Mouse (Mus musculus): ENCODE data around the gene Lrrc75a. TPM values are rescaled to one million over a fixed set of nuclear protein-coding genes. Genes with fewer than 3 reads are reported as not detected.

Gene Lrrc75a
- polyA plus RNA-seq, 1 experiment from 2014 or later, result 10.5 TPM

DNA sequence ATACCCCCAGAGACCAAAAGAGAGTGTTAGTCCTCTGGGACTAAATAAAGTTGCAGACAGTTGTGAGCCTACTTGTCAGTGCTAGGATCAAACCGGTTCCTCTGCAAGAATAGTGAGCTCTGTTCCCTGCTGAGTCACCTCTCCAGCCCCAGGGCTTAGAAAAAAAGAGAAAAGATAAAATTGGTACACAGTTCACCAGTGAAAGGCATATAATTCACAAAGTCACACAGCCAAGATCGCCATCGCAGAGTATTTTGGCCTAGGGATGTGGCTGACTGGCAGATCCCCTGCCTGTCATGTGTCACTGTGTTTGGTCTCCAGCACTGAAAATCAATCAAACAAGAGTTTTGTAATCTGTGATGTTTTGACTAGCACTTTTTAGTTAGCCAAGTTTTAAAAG, 80.0 kb downstream of the Lrrc75a start:
- Histone ChIP-seq H3K4me3 (ENCODE audit: low read depth, low read length) (no peak overlapping the region), H3K27ac (ENCODE audit: low read depth, low read length) (no peak overlapping the region), H3K9me3 (ENCODE audit: control insufficient read depth, low read length) (no peaks in the 10 kb centered on the region), H3K36me3 (ENCODE audit: control insufficient read depth, insufficient read depth, low read length) (no peaks in the 10 kb centered on the region), H3K4me1 (ENCODE audit: control insufficient read depth, insufficient read depth, low read length) (no peaks in the 10 kb centered on the region), H3K27me3 (ENCODE audit: control insufficient read depth, insufficient read depth, low read length) (no peaks in the 10 kb centered on the region), H3K9ac (replicated peaks; ENCODE audit: low read depth, low read length) (no peak overlapping the region), H3K4me2 (ENCODE audit: low read depth, low read length) (no peak overlapping the region)
- no peak for ATAC-seq (ENCODE audit: low read depth)
- 67% methylated on average over 3 of the region's 3 CpGs for WGBS

DNA sequence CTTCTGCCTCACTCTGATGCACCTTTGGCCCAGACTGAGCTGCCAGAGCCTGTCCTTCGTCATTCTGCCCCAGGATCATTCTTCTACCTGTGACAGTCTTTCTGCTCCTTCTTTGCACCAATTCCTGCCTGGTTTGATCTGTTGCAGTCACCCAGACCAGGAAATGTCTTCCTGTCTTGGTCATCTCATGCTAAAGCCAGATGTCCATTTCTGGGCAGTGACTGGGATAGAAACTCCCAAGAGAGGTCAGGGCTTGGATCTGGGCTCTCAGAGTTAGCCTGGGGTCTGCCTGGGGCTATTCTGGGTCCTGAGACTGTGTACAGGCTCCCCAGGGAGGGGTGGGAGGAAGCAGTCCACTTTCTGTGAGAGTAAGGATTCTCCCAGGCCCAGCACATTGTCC, 82.1 kb downstream of the Lrrc75a start:
- no peak overlapping the region for H3K9ac ChIP-seq (replicated peaks; ENCODE audit: low read depth, low read length)
- no peak for ATAC-seq (ENCODE audit: low read depth)
- no peak overlapping the region for H3K27ac ChIP-seq (ENCODE audit: low read depth, low read length)
- WGBS, result 83% methylated on average over 1 of the region's 1 CpGs
- no peaks in the 10 kb centered on the region for H3K9me3 ChIP-seq (ENCODE audit: control insufficient read depth, low read length)
- no peaks in the 10 kb centered on the region for H3K27me3 ChIP-seq (ENCODE audit: control insufficient read depth, insufficient read depth, low read length)
- H3K4me1 ChIP-seq (ENCODE audit: control insufficient read depth, insufficient read depth, low read length), result no peaks in the 10 kb centered on the region
- no peak overlapping the region for H3K4me3 ChIP-seq (ENCODE audit: low read depth, low read length)
- no peaks in the 10 kb centered on the region for H3K36me3 ChIP-seq (ENCODE audit: control insufficient read depth, insufficient read depth, low read length)
- H3K4me2 ChIP-seq (ENCODE audit: low read depth, low read length), result no peak overlapping the region

DNA sequence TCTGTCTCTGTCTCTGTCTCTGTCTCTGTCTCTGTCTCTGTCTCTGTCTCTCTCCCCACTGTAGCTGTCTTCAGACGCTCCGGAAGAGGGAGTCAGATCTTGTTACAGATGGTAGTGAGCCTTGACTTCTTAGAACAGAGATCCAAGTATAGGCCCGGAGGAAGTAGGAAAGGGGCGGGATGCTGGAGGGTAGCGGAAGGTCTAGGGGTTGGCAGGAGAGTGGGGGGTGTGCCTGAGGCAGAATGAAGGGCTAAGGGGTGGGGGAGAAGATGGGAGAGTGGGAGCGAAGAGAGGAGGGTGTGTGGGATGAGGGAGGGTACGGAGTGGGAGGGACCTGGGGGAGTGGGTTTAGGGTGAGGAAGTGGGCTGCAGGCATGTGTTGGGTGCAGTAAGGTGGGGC, 82.6 kb downstream of the Lrrc75a start:
- Histone ChIP-seq H3K9me3 (ENCODE audit: control insufficient read depth, low read length) (no peaks in the 10 kb centered on the region), H3K36me3 (ENCODE audit: control insufficient read depth, insufficient read depth, low read length) (no peaks in the 10 kb centered on the region), H3K27me3 (ENCODE audit: control insufficient read depth, insufficient read depth, low read length) (no peaks in the 10 kb centered on the region), H3K9ac (replicated peaks; ENCODE audit: low read depth, low read length) (no peak overlapping the region), H3K4me1 (ENCODE audit: control insufficient read depth, insufficient read depth, low read length) (no peaks in the 10 kb centered on the region), H3K27ac (ENCODE audit: low read depth, low read length) (no peak overlapping the region), H3K4me2 (ENCODE audit: low read depth, low read length) (no peak overlapping the region), H3K4me3 (ENCODE audit: low read depth, low read length) (no peak overlapping the region)
- ATAC-seq (ENCODE audit: low read depth), result no peak
- 78% methylated on average over 7 of the region's 7 CpGs for WGBS

DNA sequence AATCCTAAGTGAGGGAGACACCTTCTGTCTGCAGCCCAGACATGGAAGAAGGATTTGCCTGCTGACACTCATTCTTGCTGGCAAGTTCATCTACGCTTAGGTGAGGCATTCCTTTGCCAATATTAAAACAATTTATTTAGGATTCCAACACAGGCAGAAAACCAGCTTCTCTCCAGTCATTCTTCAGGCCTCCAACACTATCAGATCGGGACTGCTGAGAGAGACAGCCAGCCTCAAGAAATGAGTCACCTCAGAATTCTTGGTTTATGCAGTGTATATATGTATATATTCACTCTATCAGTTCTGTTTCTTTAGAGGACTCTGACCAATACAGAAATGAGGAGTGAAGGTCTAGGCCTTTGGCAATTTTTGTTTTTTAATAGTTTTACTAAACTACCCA, 84.7 kb downstream of the Lrrc75a start:
- H3K4me1 ChIP-seq (ENCODE audit: control insufficient read depth, insufficient read depth, low read length), result no peaks in the 10 kb centered on the region
- H3K9ac ChIP-seq (replicated peaks; ENCODE audit: low read depth, low read length), result no peak overlapping the region
- no peak overlapping the region for H3K4me2 ChIP-seq (ENCODE audit: low read depth, low read length)
- H3K27ac ChIP-seq (ENCODE audit: low read depth, low read length), result no peak overlapping the region
- no peaks in the 10 kb centered on the region for H3K9me3 ChIP-seq (ENCODE audit: control insufficient read depth, low read length)
- H3K27me3 ChIP-seq (ENCODE audit: control insufficient read depth, insufficient read depth, low read length), result no peaks in the 10 kb centered on the region
- H3K36me3 ChIP-seq (ENCODE audit: control insufficient read depth, insufficient read depth, low read length), result no peaks in the 10 kb centered on the region
- no peak for ATAC-seq (ENCODE audit: low read depth)
- WGBS, result 92% methylated on average over 2 of the region's 2 CpGs
- H3K4me3 ChIP-seq (ENCODE audit: low read depth, low read length), result no peak overlapping the region

DNA sequence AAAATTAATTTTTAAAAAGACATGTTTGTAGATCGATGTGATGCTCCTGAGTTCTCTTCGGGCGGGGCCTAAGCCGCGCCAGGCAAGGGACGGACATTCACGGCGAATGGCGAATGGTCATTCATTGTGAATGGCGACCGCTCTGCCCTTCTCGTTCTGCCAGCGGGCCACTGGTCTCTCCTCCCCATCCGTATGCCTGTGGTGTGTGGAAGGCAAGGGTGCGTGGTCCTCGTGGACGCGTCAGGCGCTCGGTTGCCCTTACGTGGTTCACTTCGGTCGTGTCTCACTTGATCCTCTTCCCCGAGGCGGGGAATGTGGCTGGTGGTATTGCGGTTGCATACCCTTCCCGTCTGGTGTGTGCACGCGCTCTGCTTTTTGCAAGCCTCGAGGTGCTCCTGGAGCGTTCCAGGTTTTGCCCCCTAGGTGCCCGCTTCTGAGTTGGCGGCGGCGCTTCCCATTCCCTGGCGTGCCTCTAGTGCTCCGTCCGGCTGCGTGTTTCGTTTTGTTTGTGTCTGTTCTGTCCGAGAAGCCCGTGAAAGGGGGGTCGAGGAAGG, 87.8 kb downstream of the Lrrc75a start:
- H3K27ac ChIP-seq (ENCODE audit: low read depth, low read length), result no peak overlapping the region
- ATAC-seq (ENCODE audit: low read depth), result no peak
- peak overlapping the region; percentile 22; the same call in 1 of the 2 replicates for H3K4me3 ChIP-seq (ENCODE audit: low read depth, low read length)
- H3K36me3 ChIP-seq (ENCODE audit: control insufficient read depth, insufficient read depth, low read length), result no peaks in the 10 kb centered on the region
- no peaks in the 10 kb centered on the region; the same call in 1 of the 2 replicates for H3K4me1 ChIP-seq (ENCODE audit: control insufficient read depth, insufficient read depth, low read length)
- no peaks in the 10 kb centered on the region for H3K27me3 ChIP-seq (ENCODE audit: control insufficient read depth, insufficient read depth, low read length)
- H3K9ac ChIP-seq (replicated peaks; ENCODE audit: low read depth, low read length), result no peak overlapping the region
- H3K9me3 ChIP-seq (ENCODE audit: control insufficient read depth, low read length), result no peaks in the 10 kb centered on the region
- H3K4me2 ChIP-seq (ENCODE audit: low read depth, low read length), result peak overlapping the region; percentile 44
- 31% methylated on average over 43 of the region's 43 CpGs for WGBS

DNA sequence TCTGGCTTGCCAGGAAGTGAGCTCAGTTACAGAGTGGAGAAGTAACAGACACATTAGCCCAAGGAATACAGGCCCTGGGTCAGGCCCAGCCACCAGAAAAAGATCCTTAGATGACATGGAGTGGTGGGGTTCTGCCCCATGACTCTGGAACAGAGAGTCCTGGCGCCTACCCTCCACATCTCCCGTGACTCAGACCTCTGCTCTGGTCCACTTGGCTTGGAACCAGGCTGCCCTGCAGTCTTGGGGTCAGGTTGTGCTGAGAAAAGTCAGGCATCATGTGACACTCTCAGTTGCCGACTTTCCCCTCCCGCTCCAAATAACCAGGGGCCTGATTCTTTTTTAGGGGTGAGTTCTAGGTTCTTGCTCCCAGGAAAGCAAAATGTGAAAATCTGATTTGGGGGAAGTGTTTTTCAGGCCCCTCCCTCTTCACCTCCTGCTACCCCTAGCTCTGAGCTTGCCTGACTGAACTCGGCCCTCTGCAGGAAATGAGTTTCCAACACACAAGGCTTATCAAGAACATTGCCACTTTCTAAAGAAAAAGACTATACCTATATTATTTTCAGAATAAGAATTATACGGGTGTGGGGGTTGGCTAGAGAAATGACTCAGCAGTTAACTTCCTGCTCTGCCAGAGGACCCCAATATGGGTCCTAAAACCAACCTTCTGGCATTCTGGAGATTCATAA, 89.2 kb downstream of the Lrrc75a start:
- no peak overlapping the region for H3K9ac ChIP-seq (replicated peaks; ENCODE audit: low read depth, low read length)
- ATAC-seq (ENCODE audit: low read depth), result no peak
- no peak overlapping the region for H3K4me2 ChIP-seq (ENCODE audit: low read depth, low read length)
- 76% methylated on average over 6 of the region's 6 CpGs for WGBS
- H3K27ac ChIP-seq (ENCODE audit: low read depth, low read length), result no peak overlapping the region
- H3K27me3 ChIP-seq (ENCODE audit: control insufficient read depth, insufficient read depth, low read length), result no peaks in the 10 kb centered on the region
- no peak overlapping the region for H3K4me3 ChIP-seq (ENCODE audit: low read depth, low read length)
- no peaks in the 10 kb centered on the region for H3K9me3 ChIP-seq (ENCODE audit: control insufficient read depth, low read length)
- H3K4me1 ChIP-seq (ENCODE audit: control insufficient read depth, insufficient read depth, low read length), result peaks cover 12% of the 10 kb centered on the region
- H3K36me3 ChIP-seq (ENCODE audit: control insufficient read depth, insufficient read depth, low read length), result no peaks in the 10 kb centered on the region; the same call in 1 of the 2 replicates

DNA sequence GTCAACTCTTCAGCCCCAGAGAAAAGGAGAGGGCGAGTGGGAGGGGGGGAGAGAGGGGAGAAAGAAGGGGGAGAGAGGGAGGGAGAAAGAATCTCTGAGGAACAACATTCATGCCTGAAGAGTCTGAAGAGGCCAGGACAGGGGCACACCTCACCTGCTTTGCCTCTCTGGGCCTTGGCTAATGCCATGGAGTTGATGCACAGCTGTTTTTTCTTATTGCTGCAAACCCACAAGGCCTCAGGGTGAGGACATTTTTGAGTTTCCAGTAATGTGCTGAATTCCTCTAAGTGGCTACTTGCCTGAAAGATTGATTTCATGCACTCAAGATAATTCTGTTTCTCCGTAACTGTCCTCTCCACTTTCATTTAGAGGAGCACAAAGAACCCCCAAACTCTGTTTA, 90.2 kb downstream of the Lrrc75a start:
- Histone ChIP-seq H3K27ac (ENCODE audit: low read depth, low read length) (no peak overlapping the region), H3K4me1 (ENCODE audit: control insufficient read depth, insufficient read depth, low read length) (peaks cover 22% of the 10 kb centered on the region), H3K4me3 (ENCODE audit: low read depth, low read length) (no peak overlapping the region), H3K36me3 (ENCODE audit: control insufficient read depth, insufficient read depth, low read length) (peaks cover 9% of the 10 kb centered on the region), H3K9me3 (ENCODE audit: control insufficient read depth, low read length) (no peaks in the 10 kb centered on the region), H3K27me3 (ENCODE audit: control insufficient read depth, insufficient read depth, low read length) (no peaks in the 10 kb centered on the region), H3K9ac (replicated peaks; ENCODE audit: low read depth, low read length) (no peak overlapping the region), H3K4me2 (ENCODE audit: low read depth, low read length) (no peak overlapping the region)
- ATAC-seq (ENCODE audit: low read depth), result no peak
- 87% methylated on average over 2 of the region's 2 CpGs for WGBS

DNA sequence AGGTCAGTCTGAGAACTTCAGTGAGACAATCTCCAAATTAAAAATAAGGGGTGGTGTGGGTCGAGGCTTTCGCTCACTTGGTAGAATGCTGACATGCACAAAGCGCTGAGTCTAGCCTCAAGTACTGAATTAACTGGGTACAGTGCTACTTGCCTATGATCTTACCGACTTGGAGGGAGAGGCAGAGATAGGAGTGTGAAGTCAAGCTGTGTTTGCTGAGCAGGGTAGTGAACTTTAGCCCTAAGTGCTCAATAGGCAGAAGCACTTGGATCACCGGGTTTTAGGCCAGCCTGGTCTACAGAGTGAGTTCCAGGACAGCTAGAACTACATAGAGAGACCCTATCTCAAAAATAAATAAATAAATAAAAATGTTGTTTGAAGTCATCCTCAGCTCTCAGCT, 91.1 kb downstream of the Lrrc75a start:
- 73% methylated on average over 5 of the region's 5 CpGs for WGBS
- Histone ChIP-seq H3K4me3 (ENCODE audit: low read depth, low read length) (no peak overlapping the region), H3K27ac (ENCODE audit: low read depth, low read length) (no peak overlapping the region), H3K27me3 (ENCODE audit: control insufficient read depth, insufficient read depth, low read length) (no peaks in the 10 kb centered on the region), H3K4me1 (ENCODE audit: control insufficient read depth, insufficient read depth, low read length) (peaks cover 22% of the 10 kb centered on the region), H3K36me3 (ENCODE audit: control insufficient read depth, insufficient read depth, low read length) (peaks cover 10% of the 10 kb centered on the region), H3K9ac (replicated peaks; ENCODE audit: low read depth, low read length) (no peak overlapping the region), H3K4me2 (ENCODE audit: low read depth, low read length) (no peak overlapping the region), H3K9me3 (ENCODE audit: control insufficient read depth, low read length) (no peaks in the 10 kb centered on the region)
- no peak for ATAC-seq (ENCODE audit: low read depth)

DNA sequence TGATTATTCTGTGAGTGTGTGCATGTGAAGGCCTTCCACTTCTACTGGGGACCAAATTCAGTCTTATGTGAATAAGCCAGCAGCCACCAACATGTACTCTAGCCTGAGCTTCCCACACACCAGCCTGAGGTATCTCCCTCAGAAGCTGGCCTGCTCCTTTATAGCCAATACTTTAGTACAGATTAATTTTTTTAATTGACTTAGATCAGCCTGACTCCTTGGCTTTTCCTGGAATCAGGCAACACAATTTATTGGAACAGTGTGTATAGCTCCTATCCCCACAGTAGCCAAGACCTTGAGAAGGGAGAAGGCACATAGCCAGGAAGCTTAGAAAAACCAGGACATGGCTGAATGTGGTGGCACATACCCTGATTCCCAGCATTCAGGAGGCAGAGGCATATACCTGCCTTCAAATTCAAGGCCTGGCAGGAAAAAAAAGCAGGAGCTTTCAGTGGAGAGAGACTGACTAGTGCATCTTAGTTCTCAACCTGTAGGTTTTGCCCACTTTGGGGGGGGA, 92.4 kb downstream of the Lrrc75a start:
- H3K27me3 ChIP-seq (ENCODE audit: control insufficient read depth, insufficient read depth, low read length), result no peaks in the 10 kb centered on the region
- H3K9me3 ChIP-seq (ENCODE audit: control insufficient read depth, low read length), result no peaks in the 10 kb centered on the region
- no peak overlapping the region for H3K4me2 ChIP-seq (ENCODE audit: low read depth, low read length)
- no peak for ATAC-seq (ENCODE audit: low read depth)
- peaks cover 22% of the 10 kb centered on the region for H3K4me1 ChIP-seq (ENCODE audit: control insufficient read depth, insufficient read depth, low read length)
- H3K9ac ChIP-seq (replicated peaks; ENCODE audit: low read depth, low read length), result no peak overlapping the region
- peaks cover 10% of the 10 kb centered on the region for H3K36me3 ChIP-seq (ENCODE audit: control insufficient read depth, insufficient read depth, low read length)
- H3K4me3 ChIP-seq (ENCODE audit: low read depth, low read length), result no peak overlapping the region
- H3K27ac ChIP-seq (ENCODE audit: low read depth, low read length), result no peak overlapping the region
